Comparison of ENCODE assay signal across 9 mouse cellular contexts in the genomic region with DNA sequence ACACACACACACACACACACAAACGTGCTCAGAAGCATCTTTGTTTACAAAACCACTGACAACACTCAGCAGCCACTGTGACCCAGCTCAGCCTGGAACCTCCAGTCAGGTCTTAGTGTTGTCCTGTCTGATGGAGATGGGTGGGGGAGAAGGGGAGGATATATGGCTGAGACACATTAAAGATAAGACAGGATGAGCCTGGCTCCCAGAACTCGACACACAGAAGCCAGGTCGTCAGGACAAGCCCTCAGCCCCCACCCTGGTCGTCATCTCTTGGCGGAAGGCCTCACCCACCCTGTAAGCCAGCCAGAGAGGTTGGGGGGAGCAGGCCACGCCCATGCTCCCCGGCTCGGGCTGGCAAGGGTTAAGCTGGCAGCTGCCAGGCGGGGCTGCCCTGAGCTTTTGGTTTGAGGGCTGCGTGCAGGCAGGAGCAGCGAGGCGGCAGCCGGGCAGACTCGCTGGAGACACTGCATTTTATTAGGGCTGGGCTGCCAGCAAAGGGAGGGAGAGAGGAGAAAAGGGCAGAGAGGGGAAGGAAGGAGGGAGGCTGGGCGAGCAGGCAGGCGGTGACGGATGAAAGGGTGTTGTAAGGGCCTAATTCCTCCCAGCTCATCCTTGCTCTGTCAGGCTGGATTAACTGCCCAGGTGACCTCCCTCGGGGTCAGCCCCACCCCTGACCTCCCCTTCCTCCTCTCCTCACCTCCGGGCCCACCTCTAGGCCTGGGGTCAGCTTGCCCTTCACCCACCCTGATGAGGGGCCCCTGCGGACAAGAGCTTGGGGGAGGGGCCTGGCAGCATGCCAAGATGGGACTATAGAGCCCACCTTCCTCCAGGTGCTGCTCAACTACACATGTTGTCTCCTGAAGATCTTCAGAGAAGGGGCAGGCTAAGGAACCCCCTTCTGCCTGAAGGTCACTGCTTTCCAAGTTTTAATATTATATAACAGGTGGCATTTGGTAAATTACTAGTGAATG. TPM values are rescaled to one million over a fixed set of nuclear protein-coding genes. Genes with fewer than 3 reads are reported as not detected.
DNase-seq lines count a peak whose midpoint lies in the region; ATAC-seq lines count a peak whose summit lies in the region.
"Had no signal": no experiment of that assay in that cellular context is flagged by ENCODE, and none has a peak within 500 bp of the region (broad histone marks: within the 10 kb centered on the region; RNA-seq: fewer than 3 reads in every experiment).

No protein-coding gene starts in this region.

- no peak overlapping the region for H3K27ac ChIP-seq in heart, embryonic 15.5 days
- H3K27ac ChIP-seq in forebrain, embryonic 14.5 days (ENCODE audit: low read depth, low read length): no peak overlapping the region
- H3K27ac ChIP-seq in liver, embryonic 13.5 days: no peak overlapping the region
- H3K27ac ChIP-seq: liver, embryonic 15.5 days had no signal

- no peaks in the 10 kb centered on the region for H3K36me3 ChIP-seq in heart, embryonic 15.5 days
- H3K36me3 ChIP-seq in forebrain, embryonic 14.5 days (ENCODE audit: control insufficient read depth, insufficient read depth, low read length): no peaks in the 10 kb centered on the region
- H3K36me3 ChIP-seq in liver, embryonic 13.5 days: no peaks in the 10 kb centered on the region
- H3K36me3 ChIP-seq: liver, embryonic 15.5 days had no signal

- H3K4me2 ChIP-seq in heart, embryonic 15.5 days: peak overlapping the region; percentile 53
- H3K4me2 ChIP-seq in forebrain, embryonic 14.5 days (ENCODE audit: low read length): peak overlapping the region; percentile 44
- H3K4me2 ChIP-seq in liver, embryonic 13.5 days: peak overlapping the region; percentile 13; the same call in 1 of the 2 replicates
- H3K4me2 ChIP-seq: liver, embryonic 15.5 days had no signal

- H3K4me1 ChIP-seq in heart, embryonic 15.5 days (replicated peaks): peaks cover 8% of the 10 kb centered on the region
- peaks cover 3% of the 10 kb centered on the region for H3K4me1 ChIP-seq in forebrain, embryonic 14.5 days (ENCODE audit: control insufficient read depth, insufficient read depth, low read length)
- H3K4me1 ChIP-seq in liver, embryonic 13.5 days (replicated peaks): peaks cover 8% of the 10 kb centered on the region

- 5% methylated on average over 20 of the region's 20 CpGs for WGBS in heart, embryonic 15.5 days
- under 1% methylated on average over 20 of the region's 20 CpGs for WGBS in forebrain, embryonic 14.5 days
- WGBS in liver, embryonic 13.5 days (ENCODE audit: insufficient replicate concordance): 4% methylated on average over 20 of the region's 20 CpGs

- peak overlapping the region; percentile 29; the same call in 1 of the 2 replicates for H3K9ac ChIP-seq in heart, embryonic 15.5 days
- H3K9ac ChIP-seq in forebrain, embryonic 14.5 days (ENCODE audit: low read length): 0 out of 2 replicates have a peak overlapping the region, but pooled peaks have one; percentile 35
- no peak overlapping the region for H3K9ac ChIP-seq in liver, embryonic 13.5 days
- H3K9ac ChIP-seq: liver, embryonic 15.5 days had no signal

- no peaks in the 10 kb centered on the region for H3K9me3 ChIP-seq in heart, embryonic 15.5 days (replicated peaks)
- no peaks in the 10 kb centered on the region for H3K9me3 ChIP-seq in forebrain, embryonic 14.5 days (replicated peaks; ENCODE audit: control insufficient read depth, low read length)
- no peaks in the 10 kb centered on the region for H3K9me3 ChIP-seq in liver, embryonic 13.5 days (replicated peaks)
- H3K9me3 ChIP-seq: liver, embryonic 15.5 days had no signal

- H3K27me3 ChIP-seq in heart, embryonic 15.5 days: peaks cover 85% of the 10 kb centered on the region
- H3K27me3 ChIP-seq in forebrain, embryonic 14.5 days (replicated peaks; ENCODE audit: control insufficient read depth, insufficient read depth, low read length): peaks cover 43% of the 10 kb centered on the region
- H3K27me3 ChIP-seq in liver, embryonic 13.5 days: peaks cover 83% of the 10 kb centered on the region

- H3K4me3 ChIP-seq in heart, embryonic 15.5 days: peak overlapping the region; percentile 23; the same call in 1 of the 2 replicates
- 0 out of 2 replicates have a peak overlapping the region, but pooled peaks have one; percentile 5 for H3K4me3 ChIP-seq in forebrain, embryonic 14.5 days (ENCODE audit: low read depth, low read length)
- no peak overlapping the region for H3K4me3 ChIP-seq in liver, embryonic 13.5 days (replicated peaks)
- H3K4me3 ChIP-seq: liver, embryonic 15.5 days had no signal

- no peak for DNase-seq in heart, adult 11 months
- DNase-seq in ES-CJ7 (ENCODE audit: low read depth, low spot score): peak; percentile 52
- DNase-seq in forebrain, embryonic 14.5 days (ENCODE audit: low spot score): peak; percentile 75
- DNase-seq in liver, embryonic 13.5 days: no peak
- no peak for DNase-seq in B cell, adult 2 months
- no peak for DNase-seq in ovary, postnatal 36 days (ENCODE audit: low spot score)
- DNase-seq in frontal cortex, postnatal 36 days (ENCODE audit: low spot score in 2 of 2): no peak

- peak; percentile 36; the same call in 1 of the 2 replicates for ATAC-seq in heart, embryonic 15.5 days (replicated peaks; ENCODE audit: insufficient number of reproducible peaks, insufficient read depth, low FRiP score, low read depth)
- peak; percentile 80 for ATAC-seq in forebrain, embryonic 14.5 days
- no peak for ATAC-seq in liver, embryonic 13.5 days (ENCODE audit: low read depth)

RNA-seq across cellular contexts. Expression of a gene that starts 6.6 kb away (rescaled TPM):
- polyA plus RNA-seq in heart, embryonic 15.5 days (2015; fragmentation: Nextera tagmentation; extraction: Ambion mirVana): 0.08 and 0.10 TPM in 2 replicates
- not detected in 2 replicates for polyA plus RNA-seq in forebrain, embryonic 14.5 days (2014; fragmentation: Nextera tagmentation; extraction: Ambion mirVana)
- 0.03 TPM in 2 replicates for polyA plus RNA-seq in liver, embryonic 13.5 days (2015; fragmentation: Nextera tagmentation; extraction: Ambion mirVana)

RNA-seq across cellular contexts. Expression of a gene that starts 19.5 kb away (rescaled TPM):
- polyA plus RNA-seq in heart, embryonic 15.5 days (2015; fragmentation: Nextera tagmentation; extraction: Ambion mirVana): 0.08 and 0.10 TPM in 2 replicates
- polyA plus RNA-seq in forebrain, embryonic 14.5 days (2014; fragmentation: Nextera tagmentation; extraction: Ambion mirVana): 0.11 TPM in 1 of 2 replicates, not detected in the other
- polyA plus RNA-seq in liver, embryonic 13.5 days (2015; fragmentation: Nextera tagmentation; extraction: Ambion mirVana): 0.09 TPM in 1 of 2 replicates, not detected in the other

RNA-seq across cellular contexts. Expression of a gene that starts 50.0 kb away (rescaled TPM):
- polyA plus RNA-seq in heart, embryonic 15.5 days (2015; fragmentation: Nextera tagmentation; extraction: Ambion mirVana): 9.7 and 12.9 TPM in 2 replicates
- polyA plus RNA-seq in forebrain, embryonic 14.5 days (2014; fragmentation: Nextera tagmentation; extraction: Ambion mirVana): 4.1 and 4.8 TPM in 2 replicates
- polyA plus RNA-seq in liver, embryonic 13.5 days (2015; fragmentation: Nextera tagmentation; extraction: Ambion mirVana): 1.8 and 1.9 TPM in 2 replicates

Comparison
In these comparisons a context has a peak if more than half of its experiments do, and no peak if none do; other contexts are left out.
1. DNase-seq: peak in ES-CJ7 (single experiment) and forebrain, embryonic 14.5 days (single experiment); none in heart, adult 11 months (single experiment), liver, embryonic 13.5 days (single experiment), B cell, adult 2 months (0 of 2), ovary, postnatal 36 days (single experiment) and frontal cortex, postnatal 36 days (0 of 2).
2. Peak in every context shown above with its lines, with median percentiles within 50 percentile points of each other: H3K4me2 ChIP-seq.